Mouse (Mus musculus) lung, adult 2 months (tissue): ENCODE results near the gene Heatr5b. TPM values are rescaled to one million over a fixed set of nuclear protein-coding genes. Genes with fewer than 3 reads are reported as not detected.

Source experiments
- DNase-seq: peaks from one replicate; pipeline ENCODE4 v3.0.0; 2022
- H3K4me1 ChIP-seq: fragments of 200-500 bp; 2 replicates; pipeline ENCODE4 v1.6.1; 2011; ENCODE audit warnings: low read length; ENCODE audit not compliant: control insufficient read depth, insufficient read depth
- H3K4me3 ChIP-seq: fragments of 200-500 bp; replicated peaks from 2 replicates; pipeline ENCODE3; 2011; ENCODE audit warnings: low read depth, mild to moderate bottlenecking, control low read depth, low read length; ENCODE audit errors: extremely low read depth
- CTCF ChIP-seq: fragments of 200-500 bp; IDR thresholded peaks from 2 replicates; pipeline ENCODE4 v1.5.1; 2011; ENCODE audit warnings: mild to moderate bottlenecking, low read length, control low read depth; ENCODE audit not compliant: insufficient read depth
- POLR2A ChIP-seq: fragments of 200-500 bp; IDR thresholded peaks from 2 replicates; pipeline ENCODE4 v1.6.1; 2011; ENCODE audit warnings: low read depth, mild to moderate bottlenecking, control low read depth, low read length, borderline replicate concordance; ENCODE audit errors: extremely low read depth
- WGBS: fragments of 180-500 bp; shearing (Covaris S2); methylation state at CpG from one replicate; pipeline ENCODE4 v1.1.7; 2018; 5-methylcytosine and 5-hydroxymethylcytosine counted together
- polyA plus RNA-seq: library from polyadenylated mRNA; depleted of rRNA; stranded (reverse); fragments of >200 nt; gene quantifications from 2 replicates; pipeline ENCODE4 v1.2.3, GENCODE M21; 2012

The Heatr5b gene
- polyA plus RNA-seq, 1 experiment = 24.2 TPM

GRCm38 (mm10) chr17:78737771-78738170 lies 97.4 kb downstream of the Heatr5b start:
- 41% methylated on average over 2 of the region's 2 CpGs for WGBS
- H3K4me3 ChIP-seq = no peak overlapping the region
- DNase-seq = no peak

GRCm38 (mm10) chr17:78737096-78737495 lies 98.1 kb downstream of the Heatr5b start, which contains the start of gene Strn:
TSS of gene Strn (minus strand) at chr17:78737196.
- WGBS = 33% methylated on average over 4 of the region's 4 CpGs
- DNase-seq = no peak
- no peak for TF ChIP-seq POLR2A
- TF ChIP-seq CTCF = no peak
- H3K4me3 ChIP-seq = peak within 1 kb of the TSS; percentile 78
- peaks cover 10% of the 10 kb centered on the region for H3K4me1 ChIP-seq

More at GRCm38 (mm10) chr17:78737771-78738170, 97.4 kb downstream of the Heatr5b start:
- TF ChIP-seq POLR2A (no peak), CTCF (no peak)
- peaks cover 10% of the 10 kb centered on the region for H3K4me1 ChIP-seq

- peak; percentile 86; the same call in 1 of the 2 replicates for TF ChIP-seq POLR2A
- no peak for TF ChIP-seq CTCF
- H3K4me1 ChIP-seq = peaks cover 10% of the 10 kb centered on the region
- WGBS = 1% methylated on average over 60 of the region's 60 CpGs
- DNase-seq = peak; percentile 100
- H3K4me3 ChIP-seq = peak overlapping the region; percentile 78
Observed at GRCm38 (mm10) chr17:78736473-78736988, 98.6 kb downstream of the Heatr5b start.

- peak; percentile 40 for DNase-seq
- Histone ChIP-seq H3K4me3 (peak overlapping the region; percentile 78), H3K4me1 (peaks cover 10% of the 10 kb centered on the region)
- TF ChIP-seq POLR2A (no peak), CTCF (no peak)
- under 1% methylated on average over 33 of the region's 39 CpGs for WGBS
Observed at GRCm38 (mm10) chr17:78735731-78736472, 99.3 kb downstream of the Heatr5b start.

GRCm38 (mm10) chr17:78734806-78735205 lies 100.4 kb downstream of the Heatr5b start:
- no peak overlapping the region for H3K4me3 ChIP-seq
- H3K4me1 ChIP-seq = peaks cover 10% of the 10 kb centered on the region
- no peak for DNase-seq
- TF ChIP-seq POLR2A = no peak
- no peak for TF ChIP-seq CTCF
- WGBS = 64% methylated on average over 10 of the region's 10 CpGs

- Histone ChIP-seq H3K4me1 (peaks cover 10% of the 10 kb centered on the region), H3K4me3 (no peak overlapping the region)
- no peak for DNase-seq
- WGBS = 39% methylated on average over 1 of the region's 1 CpGs
- TF ChIP-seq CTCF (no peak), POLR2A (no peak)
Observed at GRCm38 (mm10) chr17:78732056-78732455, 103.1 kb downstream of the Heatr5b start.

- TF ChIP-seq POLR2A (no peak), CTCF (no peak)
- no peak for DNase-seq
- Histone ChIP-seq H3K4me3 (no peak overlapping the region), H3K4me1 (peaks cover 3% of the 10 kb centered on the region; the same call in 1 of the 2 replicates)
- 66% methylated on average over 14 of the region's 14 CpGs for WGBS
Observed at GRCm38 (mm10) chr17:78726746-78727449, 108.3 kb downstream of the Heatr5b start.

- 35% methylated on average over 6 of the region's 6 CpGs for WGBS
- no peak for DNase-seq
- Histone ChIP-seq H3K4me1 (peaks cover 3% of the 10 kb centered on the region; the same call in 1 of the 2 replicates), H3K4me3 (no peak overlapping the region)
- no peak for TF ChIP-seq POLR2A
- TF ChIP-seq CTCF = no peak
Observed at GRCm38 (mm10) chr17:78724461-78725055, 110.6 kb downstream of the Heatr5b start.

GRCm38 (mm10) chr17:78721690-78722089 lies 113.5 kb downstream of the Heatr5b start:
- Histone ChIP-seq H3K4me3 (no peak overlapping the region), H3K4me1 (peaks cover 3% of the 10 kb centered on the region; the same call in 1 of the 2 replicates)
- DNase-seq = no peak
- WGBS = 78% methylated on average over 7 of the region's 7 CpGs
- no peak for TF ChIP-seq POLR2A
- TF ChIP-seq CTCF = no peak
